Mouse (Mus musculus): Measurements from ENCODE around the gene Cbfa2t2.
"Not testable (repeated sequence)": the region's sequence is repeated elsewhere in the genome, so short reads cannot be mapped to it uniquely, and the experiment has no call there.

The Cbfa2t2 gene

GRCm38 (mm10) chr2:154474251-154475061 lies 38.2 kb downstream of the Cbfa2t2 start:
- DNase-seq: no peak

GRCm38 (mm10) chr2:154475062-154475349 lies 38.7 kb downstream of the Cbfa2t2 start:
- no peak for DNase-seq

- DNase-seq: no peak
Observed at GRCm38 (mm10) chr2:154475861-154476260, 39.6 kb downstream of the Cbfa2t2 start.

GRCm38 (mm10) chr2:154477028-154477427 lies 40.7 kb downstream of the Cbfa2t2 start:
- no peak for DNase-seq

GRCm38 (mm10) chr2:154491788-154492187 lies 55.5 kb downstream of the Cbfa2t2 start:
- DNase-seq: no peak

- not testable (repeated sequence) for DNase-seq
Observed at GRCm38 (mm10) chr2:154493559-154493958, 57.3 kb downstream of the Cbfa2t2 start.

- DNase-seq: no peak
Observed at GRCm38 (mm10) chr2:154495021-154495420, 58.7 kb downstream of the Cbfa2t2 start.

- no peak for DNase-seq
Observed at GRCm38 (mm10) chr2:154498571-154498970, 62.3 kb downstream of the Cbfa2t2 start.

- no peak for DNase-seq
Observed at GRCm38 (mm10) chr2:154499717-154500247, 63.5 kb downstream of the Cbfa2t2 start.

GRCm38 (mm10) chr2:154500758-154501157 lies 64.5 kb downstream of the Cbfa2t2 start:
- no peak for DNase-seq

GRCm38 (mm10) chr2:154507076-154507475 lies 70.8 kb downstream of the Cbfa2t2 start:
- DNase-seq: no peak

- DNase-seq: peak; percentile 36
Observed at GRCm38 (mm10) chr2:154507566-154508283, 71.4 kb downstream of the Cbfa2t2 start.

GRCm38 (mm10) chr2:154508450-154508849 lies 72.2 kb downstream of the Cbfa2t2 start:
- DNase-seq: no peak

GRCm38 (mm10) chr2:154510141-154510540 lies 73.9 kb downstream of the Cbfa2t2 start:
- DNase-seq: no peak

GRCm38 (mm10) chr2:154516944-154517343 lies 80.7 kb downstream of the Cbfa2t2 start:
- no peak for DNase-seq

- DNase-seq: no peak
Observed at GRCm38 (mm10) chr2:154517424-154517823, 81.1 kb downstream of the Cbfa2t2 start.

- no peak for DNase-seq
Observed at GRCm38 (mm10) chr2:154521449-154521848, 85.2 kb downstream of the Cbfa2t2 start.

GRCm38 (mm10) chr2:154522334-154522733 lies 86.1 kb downstream of the Cbfa2t2 start:
- no peak for DNase-seq

- DNase-seq: no peak
Observed at GRCm38 (mm10) chr2:154525285-154525684, 89.0 kb downstream of the Cbfa2t2 start.

GRCm38 (mm10) chr2:154526531-154526930 lies 90.2 kb downstream of the Cbfa2t2 start:
- DNase-seq: no peak

- no peak for DNase-seq
Observed at GRCm38 (mm10) chr2:154532888-154533287, 96.6 kb downstream of the Cbfa2t2 start.

GRCm38 (mm10) chr2:154534704-154535270 lies 98.5 kb downstream of the Cbfa2t2 start:
- DNase-seq: no peak

GRCm38 (mm10) chr2:154538310-154538709 lies 102.0 kb downstream of the Cbfa2t2 start:
- DNase-seq: no peak

GRCm38 (mm10) chr2:154538710-154539109 lies 102.4 kb downstream of the Cbfa2t2 start:
- DNase-seq: no peak
